Mouse (Mus musculus) stomach, embryonic 16.5 days (tissue): ENCODE results near the gene Rpgrip1l. TPM values are rescaled to one million over a fixed set of nuclear protein-coding genes. Genes with fewer than 3 reads are reported as not detected.

ENCODE experiments used
- ATAC-seq: fragments of 200-750 bp; cut with Nextera tagmentation; 2 replicates; pipeline ENCODE4 v1.8.0; 2017; ENCODE audit warnings: moderate number of reproducible peaks, moderate TSS enrichment; ENCODE audit not compliant: insufficient read depth, low FRiP score
- H3K27ac ChIP-seq: fragments of 300-500 bp; sonication (generic); 2 replicates; pipeline ENCODE4 v1.5.1; 2014; ENCODE audit warnings: low read length
- H3K27me3 ChIP-seq: fragments of 300-500 bp; sonication (generic); 2 replicates; pipeline ENCODE4 v1.6.1; 2014; ENCODE audit warnings: low read length, control low read depth, mixed read lengths; ENCODE audit not compliant: control insufficient read depth, insufficient read depth
- H3K36me3 ChIP-seq: fragments of 300-500 bp; sonication (generic); 2 replicates; pipeline ENCODE4 v1.6.1; 2014; ENCODE audit warnings: low read length; ENCODE audit not compliant: control insufficient read depth, insufficient read depth
- H3K4me1 ChIP-seq: fragments of 300-500 bp; sonication (generic); 2 replicates; pipeline ENCODE4 v1.6.1; 2014; ENCODE audit warnings: low read length, control low read depth, mixed read lengths; ENCODE audit not compliant: control insufficient read depth, insufficient read depth
- H3K4me2 ChIP-seq: fragments of 300-500 bp; sonication (generic); 2 replicates; pipeline ENCODE4 v1.6.1; 2014; ENCODE audit warnings: low read depth, low read length, mixed read lengths
- H3K4me3 ChIP-seq: fragments of 300-500 bp; sonication (generic); replicated peaks from 2 replicates; pipeline ENCODE4 v1.5.1; 2014; ENCODE audit warnings: mild to moderate bottlenecking, low read length
- H3K9ac ChIP-seq: fragments of 300-500 bp; sonication (generic); 2 replicates; pipeline ENCODE4 v1.6.1; 2014; ENCODE audit warnings: low read length
- H3K9me3 ChIP-seq: fragments of 300-500 bp; sonication (generic); replicated peaks from 2 replicates; pipeline ENCODE4 v1.6.1; 2016; ENCODE audit warnings: low read length, control low read depth; ENCODE audit not compliant: control insufficient read depth
- WGBS: fragments of 180-500 bp; shearing (Covaris S2); extraction: QIAGEN DNeasy Blood & Tissue Kit; methylation state at CpG from one replicate; pipeline ENCODE4 v1.1.7; 2014; 5-methylcytosine and 5-hydroxymethylcytosine counted together
- polyA plus RNA-seq: library from polyadenylated mRNA; unstranded; fragments of >200 nt; fragmentation: Nextera tagmentation; extraction: Ambion mirVana; gene quantifications from 2 replicates; pipeline ENCODE4 v1.2.1, GENCODE M21; 2015

Rpgrip1l gene
- polyA plus RNA-seq, 1 experiment from 2014 or later = 10.8 TPM

DNA sequence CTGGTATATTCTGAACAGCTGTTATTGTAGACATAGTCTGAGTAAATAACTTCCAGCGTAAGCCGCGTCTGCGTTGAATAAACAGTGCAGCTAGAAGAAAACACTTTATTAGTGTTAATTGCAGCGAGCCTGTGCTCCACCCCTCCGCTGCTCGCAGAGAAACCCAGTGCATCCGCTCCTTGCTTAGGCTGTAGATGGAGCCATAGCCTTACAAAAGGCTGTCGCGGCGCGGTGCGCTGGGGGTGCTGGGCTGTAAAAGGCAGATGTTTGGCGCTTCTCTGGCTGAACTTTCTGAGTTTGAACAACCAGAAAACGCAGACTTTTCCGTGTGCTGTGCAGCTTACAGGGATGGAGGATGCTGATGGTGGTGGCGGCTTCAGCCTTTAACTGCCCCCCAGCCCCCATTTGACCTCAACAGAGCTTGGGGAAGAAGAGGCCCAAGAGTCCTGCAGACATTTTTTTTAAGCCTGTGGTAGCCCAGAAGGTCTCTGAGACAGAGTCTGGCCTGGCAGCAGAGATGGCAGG lies 122.2 kb downstream of the Rpgrip1l start:
- WGBS = 2% methylated on average over 17 of the region's 17 CpGs
- Histone ChIP-seq H3K4me2 (peak overlapping the region; percentile 35; the same call in 1 of the 2 replicates), H3K36me3 (no peaks in the 10 kb centered on the region), H3K9ac (peak overlapping the region; percentile 38; the same call in 1 of the 2 replicates), H3K27ac (no peak overlapping the region), H3K27me3 (no peaks in the 10 kb centered on the region), H3K9me3 (no peaks in the 10 kb centered on the region), H3K4me1 (peaks cover 4% of the 10 kb centered on the region; the same call in 1 of the 2 replicates), H3K4me3 (no peak overlapping the region)
- peak; percentile 76; the same call in 1 of the 2 replicates for ATAC-seq

- Histone ChIP-seq H3K4me3 (no peak overlapping the region), H3K27me3 (no peaks in the 10 kb centered on the region), H3K4me1 (peaks cover 4% of the 10 kb centered on the region; the same call in 1 of the 2 replicates), H3K27ac (no peak overlapping the region), H3K4me2 (no peak overlapping the region), H3K9me3 (no peaks in the 10 kb centered on the region), H3K9ac (no peak overlapping the region), H3K36me3 (no peaks in the 10 kb centered on the region)
- ATAC-seq = no peak
- WGBS = 58% methylated on average over 10 of the region's 11 CpGs
Observed at GRCm38 (mm10) chr8:91188152-91188551, 124.9 kb downstream of the Rpgrip1l start.

DNA sequence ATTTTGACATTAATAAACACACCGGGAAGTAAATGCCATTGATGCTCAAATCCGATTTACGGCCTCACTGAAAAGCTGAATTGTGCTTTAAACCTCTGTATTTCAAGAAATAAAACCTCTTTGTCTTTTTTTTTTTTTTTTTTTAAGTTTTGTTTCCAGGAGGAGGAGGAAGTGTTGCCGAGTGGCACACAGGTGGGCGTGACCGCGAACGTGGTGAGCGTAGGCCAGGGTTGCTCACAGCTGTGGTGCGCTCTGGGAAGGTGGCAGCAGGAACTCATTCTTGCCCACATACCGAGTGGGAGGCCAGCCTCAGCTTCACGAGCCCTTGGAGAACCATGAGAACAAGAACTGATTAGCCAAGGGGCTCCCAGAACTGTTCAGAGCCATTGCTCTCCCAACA lies 126.7 kb downstream of the Rpgrip1l start:
- ATAC-seq = no peak
- H3K4me2 ChIP-seq = no peak overlapping the region
- H3K27me3 ChIP-seq = no peaks in the 10 kb centered on the region
- H3K4me3 ChIP-seq = no peak overlapping the region
- H3K9me3 ChIP-seq = no peaks in the 10 kb centered on the region
- H3K27ac ChIP-seq = no peak overlapping the region
- H3K9ac ChIP-seq = no peak overlapping the region
- H3K36me3 ChIP-seq = no peaks in the 10 kb centered on the region
- H3K4me1 ChIP-seq = peaks cover 4% of the 10 kb centered on the region; the same call in 1 of the 2 replicates
- WGBS = 68% methylated on average over 12 of the region's 12 CpGs

GRCm38 (mm10) chr8:91177708-91178107 lies 135.4 kb downstream of the Rpgrip1l start:
- ATAC-seq = no peak
- H3K9ac ChIP-seq = no peak overlapping the region
- H3K9me3 ChIP-seq = no peaks in the 10 kb centered on the region
- no peaks in the 10 kb centered on the region for H3K27me3 ChIP-seq
- no peak overlapping the region for H3K27ac ChIP-seq
- H3K36me3 ChIP-seq = no peaks in the 10 kb centered on the region
- H3K4me1 ChIP-seq = no peaks in the 10 kb centered on the region
- H3K4me2 ChIP-seq = no peak overlapping the region
- H3K4me3 ChIP-seq = no peak overlapping the region
- 44% methylated on average over 1 of the region's 1 CpGs for WGBS

DNA sequence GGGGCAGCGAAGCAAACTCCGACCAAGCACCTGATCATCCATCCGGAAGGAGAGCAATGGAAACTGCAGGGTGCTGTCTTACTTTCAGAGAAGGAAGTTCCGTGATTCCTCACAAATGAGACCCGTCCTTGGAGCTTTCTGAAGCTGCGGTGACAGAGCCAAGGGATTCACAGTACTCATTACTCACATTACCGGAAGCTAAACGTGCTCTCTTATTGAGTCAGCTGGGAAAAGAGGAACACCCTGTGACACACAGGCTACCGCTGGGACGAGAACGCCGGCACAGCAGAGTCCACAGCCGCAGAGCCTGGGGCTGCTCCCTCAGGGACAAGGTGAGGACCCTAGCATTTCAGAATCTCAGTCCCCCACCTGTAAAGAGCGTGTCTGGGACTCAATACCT lies 136.9 kb downstream of the Rpgrip1l start:
- ATAC-seq = no peak
- WGBS = 69% methylated on average over 14 of the region's 14 CpGs
- Histone ChIP-seq H3K9me3 (no peaks in the 10 kb centered on the region), H3K27me3 (no peaks in the 10 kb centered on the region), H3K9ac (no peak overlapping the region), H3K4me3 (no peak overlapping the region), H3K4me2 (no peak overlapping the region), H3K36me3 (no peaks in the 10 kb centered on the region), H3K27ac (no peak overlapping the region), H3K4me1 (no peaks in the 10 kb centered on the region)

DNA sequence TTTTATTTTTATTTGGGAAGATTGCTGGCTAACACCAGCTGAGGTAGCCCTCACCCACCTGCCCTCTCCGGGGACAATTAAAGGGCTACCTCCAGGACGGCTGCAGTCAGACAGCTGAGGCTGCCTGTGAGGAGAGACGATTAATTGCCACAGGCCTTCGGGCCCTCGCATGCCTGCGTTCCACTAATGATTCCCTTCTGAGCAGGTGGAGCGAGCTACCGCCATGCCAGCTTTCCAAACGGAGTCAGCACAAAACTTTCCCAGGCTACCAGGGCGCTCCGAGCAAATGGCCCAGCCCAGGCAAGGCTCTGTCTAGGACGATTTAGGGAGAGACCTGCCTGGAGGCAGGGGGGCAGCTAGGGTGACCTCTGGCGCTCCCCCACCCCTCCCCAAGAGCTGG lies 141.5 kb downstream of the Rpgrip1l start:
- Histone ChIP-seq H3K27me3 (no peaks in the 10 kb centered on the region), H3K36me3 (no peaks in the 10 kb centered on the region), H3K9me3 (no peaks in the 10 kb centered on the region), H3K4me2 (no peak overlapping the region), H3K27ac (no peak overlapping the region), H3K9ac (no peak overlapping the region), H3K4me1 (no peaks in the 10 kb centered on the region), H3K4me3 (no peak overlapping the region)
- ATAC-seq = no peak
- WGBS = 36% methylated on average over 13 of the region's 13 CpGs

- 52% methylated on average over 14 of the region's 14 CpGs for WGBS
- Histone ChIP-seq H3K4me3 (no peak overlapping the region), H3K9ac (no peak overlapping the region), H3K27me3 (no peaks in the 10 kb centered on the region), H3K9me3 (no peaks in the 10 kb centered on the region), H3K4me1 (no peaks in the 10 kb centered on the region), H3K27ac (no peak overlapping the region), H3K4me2 (no peak overlapping the region), H3K36me3 (no peaks in the 10 kb centered on the region)
- no peak for ATAC-seq
Observed at GRCm38 (mm10) chr8:91170914-91171313, 142.1 kb downstream of the Rpgrip1l start.

DNA sequence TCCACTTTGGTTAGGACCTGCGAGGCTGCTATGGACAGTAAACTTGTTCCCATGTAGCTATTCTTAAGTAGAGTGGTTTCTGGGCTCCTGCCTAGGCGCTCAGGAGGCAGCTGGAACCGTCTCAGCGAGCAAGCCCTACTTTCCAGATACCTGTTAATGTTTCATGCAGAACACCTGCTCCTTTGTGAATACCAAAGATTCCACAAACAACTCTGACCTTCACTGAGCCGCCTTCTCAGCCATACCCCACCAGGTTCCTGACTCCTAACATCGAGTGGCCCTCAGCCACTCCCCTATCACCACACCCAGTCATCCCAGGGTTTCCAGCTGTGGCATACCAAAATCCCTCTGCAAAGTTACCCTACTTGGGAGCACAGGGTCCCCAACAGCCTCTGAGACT lies 142.9 kb downstream of the Rpgrip1l start:
- no peaks in the 10 kb centered on the region for H3K36me3 ChIP-seq
- H3K4me1 ChIP-seq = no peaks in the 10 kb centered on the region
- ATAC-seq = no peak
- H3K4me3 ChIP-seq = no peak overlapping the region
- H3K9me3 ChIP-seq = no peaks in the 10 kb centered on the region
- H3K27ac ChIP-seq = no peak overlapping the region
- H3K27me3 ChIP-seq = no peaks in the 10 kb centered on the region
- H3K9ac ChIP-seq = no peak overlapping the region
- H3K4me2 ChIP-seq = no peak overlapping the region
- WGBS = 59% methylated on average over 6 of the region's 6 CpGs
